Mouse (Mus musculus) heart, embryonic 11.5 days (tissue): Measurements from ENCODE around the gene Armc8. TPM values are rescaled to one million over a fixed set of nuclear protein-coding genes. Genes with fewer than 3 reads are reported as not detected.

Experiments used
- ATAC-seq: fragments of 200-750 bp; cut with Nextera tagmentation; replicated peaks from 2 replicates; pipeline ENCODE4 v1.8.0; 2017; ENCODE audit warnings: moderate library complexity; ENCODE audit not compliant: insufficient number of reproducible peaks, low FRiP score, low TSS enrichment
- H3K27ac ChIP-seq: fragments of 300-500 bp; sonication (generic); 2 replicates; pipeline ENCODE4 v1.5.1; 2014; ENCODE audit warnings: mild to moderate bottlenecking, low read depth, low read length
- H3K27me3 ChIP-seq: fragments of 300-500 bp; sonication (generic); 2 replicates; pipeline ENCODE4 v1.6.1; 2014; ENCODE audit warnings: mild to moderate bottlenecking, low read length, mixed read lengths; ENCODE audit not compliant: control insufficient read depth, insufficient read depth
- H3K36me3 ChIP-seq: fragments of 300-500 bp; sonication (generic); 2 replicates; pipeline ENCODE4 v1.6.1; 2014; ENCODE audit warnings: mild to moderate bottlenecking, low read length, moderate library complexity, mixed read lengths; ENCODE audit not compliant: control insufficient read depth, insufficient read depth
- H3K4me1 ChIP-seq: fragments of 300-500 bp; sonication (generic); 2 replicates; pipeline ENCODE4 v1.6.1; 2014; ENCODE audit warnings: low read length; ENCODE audit not compliant: control insufficient read depth, insufficient read depth
- H3K4me2 ChIP-seq: fragments of 300-500 bp; sonication (generic); 2 replicates; pipeline ENCODE4 v1.6.1; 2014; ENCODE audit warnings: mild to moderate bottlenecking, moderate library complexity
- H3K4me3 ChIP-seq: fragments of 300-500 bp; sonication (generic); 2 replicates; pipeline ENCODE4 v1.5.1; 2014; ENCODE audit warnings: low read depth, low read length
- H3K9ac ChIP-seq: fragments of 300-500 bp; sonication (generic); 2 replicates; pipeline ENCODE4 v1.6.1; 2014; ENCODE audit warnings: mild to moderate bottlenecking, low read depth, low read length, moderate library complexity
- H3K9me3 ChIP-seq: fragments of 300-500 bp; sonication (generic); replicated peaks from 2 replicates; pipeline ENCODE4 v1.6.1; 2016; ENCODE audit warnings: low read length; ENCODE audit not compliant: control insufficient read depth
- WGBS: fragments of 180-500 bp; shearing (Covaris S2); extraction: QIAGEN DNeasy Blood & Tissue Kit; methylation state at CpG from one replicate; pipeline ENCODE4 v1.1.7; 2014; ENCODE audit not compliant: insufficient replicate concordance; 5-methylcytosine and 5-hydroxymethylcytosine counted together
- polyA plus RNA-seq: library from polyadenylated mRNA; unstranded; fragments of >200 nt; fragmentation: Nextera tagmentation; extraction: Ambion mirVana; gene quantifications from 2 replicates; pipeline ENCODE4 v1.2.1, GENCODE M21; 2014

Armc8 gene
- polyA plus RNA-seq, 1 experiment from 2014 or later, result 24.4 TPM

GRCm38 (mm10) chr9:99447323-99447722 is 121.4 kb downstream of the Armc8 start:
- H3K4me3 ChIP-seq, result no peak overlapping the region
- no peaks in the 10 kb centered on the region for H3K36me3 ChIP-seq
- H3K27ac ChIP-seq, result no peak overlapping the region
- H3K9me3 ChIP-seq, result no peaks in the 10 kb centered on the region
- 75% methylated on average over 3 of the region's 3 CpGs for WGBS
- H3K27me3 ChIP-seq, result peaks cover 17% of the 10 kb centered on the region
- H3K4me2 ChIP-seq, result no peak overlapping the region
- no peak overlapping the region for H3K9ac ChIP-seq
- no peaks in the 10 kb centered on the region for H3K4me1 ChIP-seq
- no peak for ATAC-seq

GRCm38 (mm10) chr9:99446259-99446658 is 122.4 kb downstream of the Armc8 start:
- Histone ChIP-seq H3K27ac (no peak overlapping the region), H3K36me3 (no peaks in the 10 kb centered on the region), H3K9ac (no peak overlapping the region), H3K9me3 (no peaks in the 10 kb centered on the region), H3K4me1 (no peaks in the 10 kb centered on the region), H3K4me3 (no peak overlapping the region), H3K27me3 (peaks cover 9% of the 10 kb centered on the region; the same call in 1 of the 2 replicates), H3K4me2 (no peak overlapping the region)
- no peak for ATAC-seq

GRCm38 (mm10) chr9:99444590-99445178 is 124.0 kb downstream of the Armc8 start:
- H3K9ac ChIP-seq, result no peak overlapping the region
- no peaks in the 10 kb centered on the region for H3K36me3 ChIP-seq
- no peak overlapping the region for H3K4me3 ChIP-seq
- H3K27me3 ChIP-seq, result 0 out of 2 replicates have a peak, but pooled peaks cover 2% of the 10 kb centered on the region
- no peak for ATAC-seq
- 37% methylated on average over 8 of the region's 8 CpGs for WGBS
- no peaks in the 10 kb centered on the region for H3K9me3 ChIP-seq
- no peak overlapping the region for H3K27ac ChIP-seq
- no peak overlapping the region for H3K4me2 ChIP-seq
- H3K4me1 ChIP-seq, result no peaks in the 10 kb centered on the region

GRCm38 (mm10) chr9:99441647-99442433 is 126.9 kb downstream of the Armc8 start:
- H3K4me2 ChIP-seq, result no peak overlapping the region
- peak; percentile 47; the same call in 1 of the 2 replicates for ATAC-seq
- H3K36me3 ChIP-seq, result no peaks in the 10 kb centered on the region
- H3K9ac ChIP-seq, result no peak overlapping the region
- H3K27ac ChIP-seq, result no peak overlapping the region
- peaks cover 15% of the 10 kb centered on the region for H3K27me3 ChIP-seq
- no peak overlapping the region for H3K4me3 ChIP-seq
- WGBS, result 88% methylated on average over 4 of the region's 4 CpGs
- no peaks in the 10 kb centered on the region for H3K9me3 ChIP-seq
- no peaks in the 10 kb centered on the region for H3K4me1 ChIP-seq

GRCm38 (mm10) chr9:99440941-99441340 is 127.8 kb downstream of the Armc8 start:
- Histone ChIP-seq H3K4me1 (no peaks in the 10 kb centered on the region), H3K4me2 (no peak overlapping the region), H3K27ac (no peak overlapping the region), H3K9me3 (no peaks in the 10 kb centered on the region), H3K36me3 (no peaks in the 10 kb centered on the region), H3K9ac (no peak overlapping the region), H3K4me3 (no peak overlapping the region), H3K27me3 (peaks cover 15% of the 10 kb centered on the region)
- 66% methylated on average over 5 of the region's 5 CpGs for WGBS
- ATAC-seq, result no peak

- Histone ChIP-seq H3K36me3 (no peaks in the 10 kb centered on the region), H3K9ac (no peak overlapping the region), H3K4me3 (no peak overlapping the region), H3K4me2 (no peak overlapping the region), H3K4me1 (peaks cover 9% of the 10 kb centered on the region), H3K9me3 (no peaks in the 10 kb centered on the region), H3K27ac (no peak overlapping the region), H3K27me3 (peaks cover 15% of the 10 kb centered on the region)
- ATAC-seq, result no peak
- 67% methylated on average over 8 of the region's 8 CpGs for WGBS
Observed at GRCm38 (mm10) chr9:99439064-99439463, 129.6 kb downstream of the Armc8 start.

GRCm38 (mm10) chr9:99437781-99438565 is 130.7 kb downstream of the Armc8 start:
- Histone ChIP-seq H3K27ac (no peak overlapping the region), H3K36me3 (no peaks in the 10 kb centered on the region), H3K4me1 (peaks cover 9% of the 10 kb centered on the region), H3K4me2 (no peak overlapping the region), H3K9me3 (no peaks in the 10 kb centered on the region), H3K4me3 (no peak overlapping the region), H3K9ac (no peak overlapping the region), H3K27me3 (peaks cover 15% of the 10 kb centered on the region)
- ATAC-seq, result no peak
- WGBS, result 65% methylated on average over 12 of the region's 12 CpGs

GRCm38 (mm10) chr9:99437031-99437764 is 131.5 kb downstream of the Armc8 start, which contains the start of gene Mras:
Gene Mras (minus strand): TSS chr9:99437381.
- peaks cover 9% of the 10 kb centered on the region for H3K4me1 ChIP-seq
- H3K9me3 ChIP-seq, result no peaks in the 10 kb centered on the region
- H3K27me3 ChIP-seq, result peaks cover 15% of the 10 kb centered on the region
- peak within 1 kb of the TSS; percentile 93 for H3K4me2 ChIP-seq
- H3K36me3 ChIP-seq, result no peaks in the 10 kb centered on the region
- no peak within 1 kb of the TSS for H3K27ac ChIP-seq
- 18% methylated on average over 27 of the region's 27 CpGs for WGBS
- peak within 1 kb of the TSS; percentile 76 for H3K4me3 ChIP-seq
- H3K9ac ChIP-seq, result peak within 1 kb of the TSS; percentile 79
- ATAC-seq, result no peak
